Mouse (Mus musculus) erythroblast, adult 5-6 weeks (primary cell): ENCODE data around the gene Arhgap15. TPM values are rescaled to one million over a fixed set of nuclear protein-coding genes. Genes with fewer than 3 reads are reported as not detected.

Experiments
- ATAC-seq: replicated peaks from 2 replicates; pipeline ENCODE4 v1.8.0; 2016; ENCODE audit warnings: moderate number of reproducible peaks, mild to moderate bottlenecking, moderate TSS enrichment, inconsistent platforms; ENCODE audit not compliant: poor library complexity, low FRiP score, severe bottlenecking
- total RNA-seq, 2 experiments: library from RNA; stranded (forward) in 1 of 2; stranded (reverse) in 1 of 2; fragments of 150-400 nt in 1 of 2; fragments of 200-764, 138-1000 nt in 1 of 2; gene quantifications; 2 replicates each; pipeline versions ENCODE4 v1.2.3 to v1.2.4; 2015 to 2017; ENCODE audit warnings: low replicate concordance in 2 of 2

Arhgap15 gene
- total RNA-seq, 2 experiments from 2014 or later = 17.0 to 32.5 TPM

DNA sequence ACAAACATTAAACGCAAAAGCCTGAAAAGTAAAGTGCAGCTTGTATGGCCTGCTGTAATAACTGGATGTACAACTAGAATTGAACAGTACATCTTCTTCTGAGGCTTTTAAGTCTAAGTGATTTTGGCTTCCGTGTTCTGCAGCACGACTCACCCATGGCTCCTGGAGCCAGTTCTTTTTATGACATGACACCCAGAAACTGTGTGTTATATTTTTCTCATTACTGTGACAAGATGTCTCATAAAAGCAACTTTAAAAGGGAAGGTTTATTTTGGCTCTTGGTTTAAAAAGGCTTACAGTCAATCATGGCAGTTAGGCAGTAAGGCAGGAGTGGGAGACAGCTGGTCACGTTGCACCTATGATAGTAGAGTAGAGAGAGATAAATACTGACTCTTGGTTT, 349.9 kb downstream of the Arhgap15 start:
- ATAC-seq = no peak

DNA sequence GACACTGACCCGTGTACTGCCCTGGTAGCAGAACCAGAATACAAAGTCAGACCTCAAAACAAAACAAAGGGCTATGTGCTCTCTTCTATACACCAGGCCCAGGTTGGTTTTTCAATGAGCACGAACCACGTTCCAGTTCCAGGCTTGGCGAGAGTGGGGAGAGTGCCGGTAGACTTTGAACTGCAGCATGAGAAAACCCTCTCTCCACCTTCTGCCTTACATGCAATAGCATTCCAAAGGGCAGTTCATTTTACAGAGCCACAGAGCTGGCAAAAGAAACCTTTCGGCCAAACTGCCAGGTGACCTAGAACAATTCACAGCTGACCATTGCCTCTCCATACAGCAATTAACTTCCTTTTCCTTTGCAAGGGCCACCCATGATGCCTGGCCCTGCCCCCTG, 353.7 kb downstream of the Arhgap15 start:
- no peak for ATAC-seq

DNA sequence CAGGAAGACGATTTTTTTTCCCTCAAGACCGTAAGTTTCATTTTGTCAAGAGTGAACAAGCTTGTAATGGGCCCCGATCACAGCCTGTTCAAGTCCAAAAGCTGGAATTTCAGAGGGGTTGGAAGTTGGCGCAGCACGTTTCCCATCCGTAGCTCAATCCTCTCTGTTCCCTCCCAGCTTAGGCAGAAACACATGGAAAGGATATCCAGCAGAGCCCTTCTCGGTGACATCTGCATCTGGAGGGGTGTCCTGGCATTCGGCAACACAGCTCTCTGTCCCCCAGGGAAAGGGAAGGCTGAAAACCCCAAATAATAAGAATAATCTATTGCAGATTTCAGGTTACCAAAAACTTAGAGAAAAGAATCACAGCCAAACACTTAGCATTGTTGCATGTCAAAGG, 354.7 kb downstream of the Arhgap15 start:
- no peak for ATAC-seq

GRCm38 (mm10) chr2:44103742-44104141, 355.1 kb downstream of the Arhgap15 start:
- no peak for ATAC-seq

DNA sequence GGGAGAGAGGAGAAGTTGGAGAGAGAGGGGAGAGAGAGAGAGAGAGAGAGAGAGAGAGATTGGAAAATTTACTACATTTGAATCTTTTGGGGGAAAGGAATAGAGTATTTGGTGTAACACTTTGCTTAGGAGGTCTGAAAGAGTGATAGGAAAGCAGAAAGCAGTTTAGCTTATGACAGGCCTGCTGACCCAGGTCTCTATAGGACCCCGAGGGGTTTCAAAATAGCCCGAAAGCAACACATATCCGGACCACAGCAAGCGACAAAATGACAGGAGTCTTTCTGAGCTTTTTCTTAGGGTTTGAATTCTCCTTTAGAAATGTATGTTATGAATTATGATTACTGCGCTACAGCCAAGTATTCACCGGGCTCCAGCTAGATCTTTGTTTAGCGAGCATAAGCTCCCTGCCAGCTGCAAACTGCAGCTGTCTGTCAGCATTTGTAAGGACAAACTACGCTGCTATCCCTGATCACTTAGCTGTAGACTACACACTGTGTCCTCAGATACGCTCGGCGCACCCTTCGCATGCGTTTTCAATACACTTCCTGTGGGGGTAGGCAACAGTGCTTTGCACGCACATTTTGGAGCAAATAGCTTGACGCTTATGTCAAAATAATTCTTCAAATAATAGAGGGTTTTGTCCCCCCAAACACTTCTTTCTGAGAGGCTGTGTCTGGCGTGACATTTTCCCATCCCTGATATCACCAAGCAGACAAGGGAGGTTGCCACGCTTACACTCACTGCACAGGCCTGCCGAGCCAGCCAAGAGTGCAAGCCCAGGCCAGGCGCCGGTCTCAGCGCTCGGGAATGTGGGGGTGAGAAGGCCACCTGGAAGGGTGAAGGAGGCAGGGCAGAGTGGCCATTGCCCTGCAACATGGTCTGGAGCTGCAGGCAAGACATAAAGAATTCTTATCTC, 355.9 kb downstream of the Arhgap15 start:
- ATAC-seq = no peak

DNA sequence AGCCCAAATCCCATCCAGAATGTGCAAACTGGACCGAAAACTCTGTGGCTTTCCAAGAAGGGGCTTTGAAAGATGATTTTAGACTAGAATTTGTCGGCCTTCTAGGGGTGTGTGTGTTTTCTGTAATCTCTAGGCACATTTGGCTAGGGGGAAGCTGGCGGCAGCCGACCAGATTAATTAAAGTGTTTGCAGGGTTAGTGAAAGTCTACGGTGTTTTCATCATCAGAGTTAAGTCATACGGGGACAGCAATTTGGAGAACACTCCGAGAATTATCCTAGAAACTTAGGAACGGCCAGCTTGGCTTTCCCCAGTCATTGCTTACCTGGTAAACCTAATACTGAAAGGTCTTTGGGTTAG, 356.6 kb downstream of the Arhgap15 start:
- no peak for ATAC-seq

DNA sequence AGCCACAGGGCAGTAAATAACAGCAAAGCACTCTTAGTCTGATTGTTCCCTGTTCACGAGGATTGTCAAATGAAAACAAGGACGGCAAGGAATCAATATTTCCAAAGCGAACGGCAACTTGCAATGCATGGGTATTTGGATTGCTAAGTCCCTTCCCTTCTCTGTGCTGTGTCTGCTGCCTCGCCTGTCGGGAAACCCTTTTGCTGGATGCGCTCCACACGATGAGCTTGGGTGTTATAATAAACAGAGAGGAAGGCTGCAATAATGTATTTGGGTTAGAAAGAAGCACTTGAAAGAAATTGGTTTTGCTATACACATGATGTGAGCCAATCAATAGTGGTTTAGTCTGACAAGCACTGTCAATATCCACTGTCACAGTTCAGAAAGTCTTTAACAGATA, 357.7 kb downstream of the Arhgap15 start:
- ATAC-seq = no peak

GRCm38 (mm10) chr2:44111276-44111675, 362.7 kb downstream of the Arhgap15 start:
- no peak for ATAC-seq

GRCm38 (mm10) chr2:44112990-44113798, 364.6 kb downstream of the Arhgap15 start:
- no peak for ATAC-seq

DNA sequence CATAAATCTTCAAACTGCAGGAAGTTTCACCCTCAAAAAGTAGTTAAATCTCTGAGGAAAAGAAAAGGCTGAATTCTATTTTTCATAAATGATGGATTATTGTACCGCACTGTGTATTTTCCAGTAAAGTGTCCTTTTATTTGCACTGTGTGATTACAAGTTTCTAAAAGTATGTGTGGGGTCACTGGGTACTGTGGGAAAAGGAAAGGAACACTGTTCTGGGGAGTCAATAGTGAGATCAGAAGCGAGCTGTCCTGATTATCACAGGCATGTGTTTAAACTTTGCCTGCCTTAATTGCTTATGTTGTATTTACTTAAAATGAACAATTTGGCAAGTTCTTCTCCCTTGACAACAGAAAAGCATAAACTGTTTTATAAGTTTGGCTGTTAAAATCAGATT, 365.7 kb downstream of the Arhgap15 start:
- no peak for ATAC-seq

DNA sequence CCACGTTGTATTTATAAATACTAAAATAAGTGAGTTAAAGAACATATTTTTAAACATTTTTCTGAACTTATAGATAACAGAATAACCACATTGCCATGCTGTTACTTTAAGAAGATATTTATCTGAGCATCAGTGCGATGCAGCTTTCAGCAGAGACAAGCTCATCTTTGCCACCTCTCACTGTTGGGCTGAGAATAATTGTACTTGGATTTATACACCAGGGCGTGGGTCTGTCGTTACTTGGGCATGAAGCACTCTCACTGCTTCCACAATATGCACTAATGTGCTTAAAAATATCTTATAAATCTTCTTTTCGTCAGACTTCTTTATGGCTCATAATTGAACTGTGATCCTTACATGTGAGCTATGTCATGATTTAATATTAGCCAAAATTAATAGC, 372.5 kb downstream of the Arhgap15 start:
- ATAC-seq = no peak

GRCm38 (mm10) chr2:44123246-44123645, 374.6 kb downstream of the Arhgap15 start:
- no peak for ATAC-seq

DNA sequence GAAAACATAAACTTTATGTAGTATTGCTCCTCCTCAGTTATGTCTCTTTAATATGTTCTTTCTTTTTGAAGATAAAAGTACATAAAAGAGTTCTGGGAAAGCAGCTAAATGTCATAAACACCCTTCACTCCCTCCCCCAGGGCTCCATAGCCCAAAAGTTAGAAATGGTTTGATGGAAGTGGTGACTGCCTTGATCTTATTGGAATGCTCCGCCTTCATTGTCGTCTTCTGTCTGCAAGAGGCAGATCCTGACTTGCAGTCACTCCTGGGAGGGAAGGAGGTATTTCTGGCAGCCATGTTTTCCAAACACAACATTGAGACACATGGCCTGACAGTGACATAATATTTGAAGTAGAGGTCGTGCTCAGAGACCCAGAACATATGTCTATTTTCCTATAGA, 375.5 kb downstream of the Arhgap15 start:
- ATAC-seq = no peak

DNA sequence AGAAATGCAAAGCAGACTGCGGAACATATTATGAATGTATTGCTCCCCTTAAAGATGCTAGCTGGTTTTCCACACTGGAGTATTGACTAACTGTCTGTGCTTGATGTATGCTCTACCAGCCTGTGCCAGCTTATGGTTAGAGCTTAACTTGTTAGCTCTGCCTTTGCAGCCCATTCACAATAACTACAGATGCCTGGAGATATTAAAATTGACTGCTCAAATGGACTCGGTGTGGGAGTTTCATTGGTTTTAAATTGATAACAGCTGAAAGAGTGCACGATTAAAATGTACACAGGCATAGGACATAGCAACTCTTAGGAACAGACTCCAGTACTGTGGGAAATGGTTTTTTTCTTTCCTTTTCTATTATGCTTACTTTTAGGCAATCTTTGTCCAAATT, 376.1 kb downstream of the Arhgap15 start:
- no peak for ATAC-seq

- no peak for ATAC-seq
Measured at GRCm38 (mm10) chr2:44126044-44126695, 377.5 kb downstream of the Arhgap15 start.

- no peak for ATAC-seq
Measured at GRCm38 (mm10) chr2:44129533-44129932, 380.9 kb downstream of the Arhgap15 start.

- no peak for ATAC-seq
Measured at GRCm38 (mm10) chr2:44131271-44131670, 382.6 kb downstream of the Arhgap15 start.

GRCm38 (mm10) chr2:44134796-44135195, 386.2 kb downstream of the Arhgap15 start:
- no peak for ATAC-seq

GRCm38 (mm10) chr2:44140455-44140854, 391.8 kb downstream of the Arhgap15 start:
- ATAC-seq = no peak

- ATAC-seq = no peak
Measured at GRCm38 (mm10) chr2:44142152-44142551, 393.5 kb downstream of the Arhgap15 start.

GRCm38 (mm10) chr2:44142611-44143010, 394.0 kb downstream of the Arhgap15 start:
- ATAC-seq = no peak
